Mouse (Mus musculus) spleen, adult 2 months (tissue): ENCODE data around the gene Tmem129.

Source experiments
- CTCF ChIP-seq: fragments of 200-500 bp; IDR thresholded peaks from 2 replicates; pipeline ENCODE4 v1.5.1; 2011; ENCODE audit warnings: mild to moderate bottlenecking, inconsistent platforms; ENCODE audit not compliant: insufficient read depth, insufficient read length, insufficient replicate concordance; ENCODE audit errors: extremely low read depth
- POLR2A ChIP-seq: fragments of 200-500 bp; IDR thresholded peaks from 2 replicates; pipeline ENCODE4 v1.6.1; 2011; ENCODE audit warnings: low read depth, low read length, inconsistent platforms

GRCm38 (mm10) chr5:33607434-33607833 lies 50.8 kb downstream of the Tmem129 start:
- TF ChIP-seq CTCF (no peak), POLR2A (no peak)
